Mouse (Mus musculus) midbrain, embryonic 12.5 days (tissue): Measurements from ENCODE around the gene Nudt5. TPM values are rescaled to one million over a fixed set of nuclear protein-coding genes. Genes with fewer than 3 reads are reported as not detected.
A peak's percentile ranks its signal among the peaks of the same experiment; 100 is the strongest.
"Not testable (repeated sequence)": the region's sequence is repeated elsewhere in the genome, so short reads cannot be mapped to it uniquely, and the experiment has no call there.

Experiments used
- ATAC-seq: fragments of 200-750 bp; cut with Nextera tagmentation; 2 replicates; pipeline ENCODE4 v1.8.0; 2017; ENCODE audit warnings: low read depth, moderate TSS enrichment, moderate library complexity; ENCODE audit not compliant: low FRiP score
- H3K27ac ChIP-seq: fragments of 300-500 bp; sonication (generic); replicated peaks from 2 replicates; pipeline ENCODE4 v1.5.1; 2016; ENCODE audit warnings: mild to moderate bottlenecking
- H3K27me3 ChIP-seq: fragments of 300-500 bp; sonication (generic); 2 replicates; pipeline ENCODE4 v1.6.1; 2016; ENCODE audit warnings: mild to moderate bottlenecking
- H3K36me3 ChIP-seq: fragments of 300-500 bp; sonication (generic); 2 replicates; pipeline ENCODE4 v1.6.1; 2016
- H3K4me1 ChIP-seq: fragments of 300-500 bp; sonication (generic); 2 replicates; pipeline ENCODE4 v1.6.1; 2016
- H3K4me2 ChIP-seq: fragments of 300-500 bp; sonication (generic); replicated peaks from 2 replicates; pipeline ENCODE4 v1.6.1; 2016; ENCODE audit warnings: mild to moderate bottlenecking, moderate library complexity
- H3K4me3 ChIP-seq: fragments of 300-500 bp; sonication (generic); 2 replicates; pipeline ENCODE4 v1.5.1; 2016; ENCODE audit warnings: mild to moderate bottlenecking
- H3K9ac ChIP-seq: fragments of 300-500 bp; sonication (generic); replicated peaks from 2 replicates; pipeline ENCODE4 v1.6.1; 2016; ENCODE audit warnings: mild to moderate bottlenecking, moderate library complexity
- H3K9me3 ChIP-seq: fragments of 300-500 bp; sonication (generic); 2 replicates; pipeline ENCODE4 v1.6.1; 2016; ENCODE audit warnings: mild to moderate bottlenecking
- WGBS: fragments of 180-500 bp; shearing (Covaris S2); methylation state at CpG from one replicate; pipeline ENCODE4 v1.1.7; 2016; 5-methylcytosine and 5-hydroxymethylcytosine counted together
- polyA plus RNA-seq: library from polyadenylated mRNA; unstranded; fragments of >200 nt; fragmentation: Nextera tagmentation; extraction: Ambion mirVana; gene quantifications from 2 replicates; pipeline ENCODE4 v1.2.1, GENCODE M21; 2016

Nudt5 gene
- 71.0 and 73.9 TPM in 2 replicates for polyA plus RNA-seq

DNA sequence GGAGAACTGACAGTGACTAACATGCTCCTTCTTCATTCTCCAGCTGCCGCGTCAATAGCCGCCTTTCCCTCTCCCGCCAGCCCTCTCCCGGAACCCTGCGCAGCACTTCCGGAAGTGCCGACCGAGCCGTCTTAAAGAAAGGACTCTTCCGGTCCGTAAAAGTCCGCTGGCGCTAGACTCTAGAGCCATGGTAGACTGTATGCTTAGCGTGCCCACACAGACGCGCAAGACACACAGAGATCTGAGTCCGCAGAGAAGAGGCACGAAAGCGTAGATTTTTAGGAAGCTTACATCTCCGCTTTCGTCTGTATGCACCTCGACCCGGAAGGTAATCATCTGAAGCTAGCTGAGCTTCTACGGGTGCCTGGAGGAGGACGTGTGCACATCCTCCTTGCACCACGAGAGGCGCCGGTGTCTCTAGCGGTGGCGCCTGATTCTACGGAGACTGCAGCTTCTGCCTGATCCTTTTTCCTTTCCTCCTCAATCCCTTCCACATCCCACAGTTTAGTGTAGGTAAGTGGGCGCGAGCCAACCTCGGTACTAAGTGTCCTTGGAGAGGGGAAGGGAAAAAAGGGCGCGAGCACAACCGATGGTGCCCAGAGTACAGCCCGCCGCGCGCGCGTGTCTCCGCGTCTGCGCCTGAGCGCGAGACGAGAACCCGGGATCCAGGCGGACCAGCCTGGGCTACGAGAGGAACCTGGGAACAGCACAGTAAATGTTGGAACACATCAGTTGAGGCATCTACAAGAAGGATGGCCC is at the start of gene Nudt5, which contains the start of gene Cdc123:
Gene Nudt5 (plus strand): TSS at position 147 of the 759 bp plus-strand sequence.
Gene Cdc123 (minus strand): TSS at position 292 of the 759 bp plus-strand sequence.
- H3K4me3 ChIP-seq = peak within 1 kb of the TSS; percentile 78
- H3K4me1 ChIP-seq = peaks cover 15% of the 10 kb centered on the region
- WGBS = under 1% methylated on average over 53 of the region's 53 CpGs
- H3K9ac ChIP-seq = peak within 1 kb of the TSS; percentile 77
- H3K4me2 ChIP-seq = peak within 1 kb of the TSS; percentile 77
- H3K27me3 ChIP-seq = no peaks in the 10 kb centered on the region
- peaks cover 27% of the 10 kb centered on the region for H3K36me3 ChIP-seq
- ATAC-seq = peak; percentile 94
- peak within 1 kb of the TSS; percentile 89 for H3K27ac ChIP-seq
- no peaks in the 10 kb centered on the region for H3K9me3 ChIP-seq

DNA sequence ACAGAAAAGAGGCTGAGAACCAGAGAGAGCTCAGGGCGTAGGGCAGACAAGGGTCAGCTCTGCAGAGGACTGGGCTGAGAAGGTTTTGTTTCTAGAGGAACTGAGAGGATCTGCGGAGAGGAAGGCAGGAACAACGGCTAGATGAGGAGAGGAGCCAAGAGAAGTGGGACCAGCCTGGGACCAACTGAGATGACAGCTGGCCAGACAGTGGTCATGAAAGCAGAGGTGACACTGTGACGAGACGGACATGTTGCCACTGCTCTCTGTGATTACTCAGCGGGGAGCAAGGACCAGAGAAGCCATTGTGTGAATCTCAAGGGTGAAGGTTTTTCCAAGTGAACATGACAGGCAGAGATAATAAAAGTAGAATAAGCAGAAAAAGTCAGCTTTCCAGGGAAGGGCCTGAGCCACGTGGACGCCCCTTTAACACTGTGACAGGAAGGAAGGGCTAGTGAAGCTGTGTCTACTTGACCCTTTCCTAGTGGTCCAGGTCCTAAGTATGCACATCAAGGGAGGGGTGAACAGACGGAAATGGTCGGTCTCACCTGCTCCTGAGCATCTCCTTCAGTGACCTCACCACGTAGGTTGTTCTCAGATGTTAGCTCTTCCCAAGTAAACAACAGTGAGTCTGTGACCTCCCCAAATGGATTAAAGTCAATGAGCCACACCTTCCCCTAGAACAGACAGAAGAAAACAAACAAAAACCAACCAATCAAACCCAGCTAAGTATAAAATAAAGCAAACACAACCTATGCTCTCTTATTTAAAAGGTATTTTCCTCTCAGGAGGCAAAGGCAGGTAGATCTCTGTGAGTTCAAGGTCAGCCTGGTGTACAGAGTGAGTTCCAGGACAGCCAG is 46.8 kb upstream of the Nudt5 start:
- H3K27ac ChIP-seq = no peak overlapping the region
- H3K4me3 ChIP-seq = no peak overlapping the region
- H3K9me3 ChIP-seq = no peaks in the 10 kb centered on the region
- 92% methylated on average over 11 of the region's 11 CpGs for WGBS
- no peaks in the 10 kb centered on the region for H3K27me3 ChIP-seq
- no peaks in the 10 kb centered on the region for H3K4me1 ChIP-seq
- H3K4me2 ChIP-seq = no peak overlapping the region
- no peak for ATAC-seq
- H3K9ac ChIP-seq = no peak overlapping the region
- H3K36me3 ChIP-seq = peaks cover 95% of the 10 kb centered on the region

DNA sequence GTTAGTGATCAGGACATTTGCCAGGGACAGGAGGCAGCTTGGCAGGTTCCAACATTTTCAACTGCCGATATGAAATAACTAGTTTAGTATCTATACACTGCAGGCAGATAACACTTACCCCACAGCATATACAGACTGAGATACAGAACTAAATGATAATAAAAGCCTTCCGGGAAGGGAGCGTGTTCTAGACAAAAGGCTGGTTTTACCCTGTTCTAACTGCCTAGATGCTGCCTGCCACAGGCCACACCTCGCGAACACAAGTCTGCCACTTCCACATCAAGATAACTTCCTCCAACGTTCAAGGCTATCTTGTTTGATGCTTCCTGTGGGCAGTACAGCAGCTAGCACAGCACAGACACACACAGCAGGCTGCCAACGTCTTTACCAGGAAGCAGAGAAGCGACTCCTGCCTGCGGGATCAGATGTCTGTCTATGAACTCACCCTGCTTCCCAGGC is 43.6 kb upstream of the Nudt5 start:
- H3K4me1 ChIP-seq = no peaks in the 10 kb centered on the region
- 89% methylated on average over 9 of the region's 9 CpGs for WGBS
- H3K27ac ChIP-seq = no peak overlapping the region
- H3K27me3 ChIP-seq = no peaks in the 10 kb centered on the region
- H3K36me3 ChIP-seq = peaks cover 87% of the 10 kb centered on the region
- no peak overlapping the region for H3K4me3 ChIP-seq
- no peak overlapping the region for H3K9ac ChIP-seq
- no peak overlapping the region for H3K4me2 ChIP-seq
- H3K9me3 ChIP-seq = no peaks in the 10 kb centered on the region
- no peak for ATAC-seq

DNA sequence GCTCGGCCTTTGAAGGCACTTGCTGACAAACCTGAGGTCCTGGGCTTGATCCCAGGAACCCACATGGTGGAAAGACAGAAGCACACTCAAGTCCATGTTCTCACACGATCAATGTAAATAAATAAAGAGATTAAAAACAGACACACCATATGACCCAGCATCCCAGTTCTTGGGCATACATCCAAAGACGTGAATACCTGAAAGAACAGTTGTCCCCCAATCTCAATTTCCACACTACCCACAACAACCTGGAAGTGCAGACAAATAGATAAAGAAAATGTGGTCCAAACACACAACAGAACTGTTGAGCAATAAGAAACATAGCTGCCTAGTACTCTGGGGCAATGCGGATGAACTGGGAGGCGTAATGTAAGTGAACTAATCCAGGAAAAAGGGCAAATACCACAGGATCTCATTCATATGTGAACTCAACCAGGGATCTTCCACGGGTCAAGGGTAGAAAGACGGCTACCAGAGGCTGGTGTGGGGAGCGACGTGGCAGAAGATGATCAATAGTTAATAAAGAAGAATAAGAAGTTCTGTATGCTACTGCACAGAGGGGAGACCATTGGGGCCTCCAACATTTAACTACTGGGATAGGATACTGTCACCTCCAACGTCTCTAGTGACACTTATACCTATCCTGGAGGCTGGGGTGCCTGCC is 42.8 kb upstream of the Nudt5 start:
- WGBS = 91% methylated on average over 10 of the region's 10 CpGs
- H3K9ac ChIP-seq = no peak overlapping the region
- H3K4me2 ChIP-seq = no peak overlapping the region
- no peaks in the 10 kb centered on the region for H3K4me1 ChIP-seq
- no peak overlapping the region for H3K4me3 ChIP-seq
- no peak overlapping the region for H3K27ac ChIP-seq
- H3K36me3 ChIP-seq = peaks cover 78% of the 10 kb centered on the region
- H3K27me3 ChIP-seq = no peaks in the 10 kb centered on the region
- no peaks in the 10 kb centered on the region for H3K9me3 ChIP-seq
- ATAC-seq = no peak

DNA sequence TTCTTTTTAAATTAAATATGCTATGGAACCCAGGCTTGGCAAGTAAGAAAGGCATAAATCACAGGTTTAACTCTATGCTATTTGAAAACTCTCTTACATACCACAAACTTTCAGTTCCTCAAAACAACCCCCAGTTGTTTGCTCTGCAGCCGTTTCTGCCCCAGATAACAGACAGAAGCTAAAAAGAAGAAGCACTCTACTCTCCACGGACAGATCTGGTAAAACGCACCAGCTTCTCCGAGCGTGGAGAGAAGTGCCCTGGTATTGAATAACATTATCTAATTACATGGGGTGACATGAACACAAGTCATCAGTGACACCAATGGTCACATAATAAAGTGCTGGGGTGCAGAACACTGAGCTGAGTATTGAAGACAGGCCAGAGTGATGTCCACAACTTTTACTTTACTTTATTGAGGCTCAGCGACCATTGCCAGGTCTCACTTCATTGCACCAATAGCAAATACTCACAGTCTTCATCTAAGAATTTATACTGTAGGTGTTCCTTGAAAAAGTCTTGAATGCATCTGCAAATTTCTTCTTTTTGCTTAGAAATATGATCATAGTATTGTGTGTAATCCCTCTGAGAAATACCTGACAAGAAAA is 40.3 kb upstream of the Nudt5 start:
- WGBS = 92% methylated on average over 6 of the region's 6 CpGs
- no peaks in the 10 kb centered on the region for H3K9me3 ChIP-seq
- H3K4me1 ChIP-seq = no peaks in the 10 kb centered on the region
- H3K4me2 ChIP-seq = no peak overlapping the region
- no peak for ATAC-seq
- H3K36me3 ChIP-seq = peaks cover 59% of the 10 kb centered on the region
- no peak overlapping the region for H3K27ac ChIP-seq
- no peak overlapping the region for H3K4me3 ChIP-seq
- H3K27me3 ChIP-seq = no peaks in the 10 kb centered on the region
- no peak overlapping the region for H3K9ac ChIP-seq

DNA sequence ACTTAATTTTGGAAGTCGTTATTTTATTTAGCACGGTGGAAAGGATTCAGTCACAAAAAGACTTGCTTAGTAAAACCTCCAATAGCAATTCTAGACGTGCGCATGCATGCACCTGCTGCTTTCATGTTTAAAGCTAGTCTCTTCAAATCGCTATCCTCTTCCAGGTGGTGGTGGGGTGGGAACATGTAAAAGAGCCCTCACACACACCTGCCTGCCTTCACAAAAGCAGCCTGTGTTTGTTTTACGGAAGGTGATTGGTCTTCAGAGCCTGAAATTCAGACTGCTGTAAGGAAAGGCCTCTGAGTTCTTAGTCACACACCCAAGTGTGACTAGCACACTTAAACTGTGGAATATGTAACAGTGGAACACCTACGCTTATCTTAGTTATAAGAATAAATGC is 39.6 kb upstream of the Nudt5 start:
- peaks cover 60% of the 10 kb centered on the region for H3K36me3 ChIP-seq
- ATAC-seq = no peak
- WGBS = 97% methylated on average over 7 of the region's 7 CpGs

DNA sequence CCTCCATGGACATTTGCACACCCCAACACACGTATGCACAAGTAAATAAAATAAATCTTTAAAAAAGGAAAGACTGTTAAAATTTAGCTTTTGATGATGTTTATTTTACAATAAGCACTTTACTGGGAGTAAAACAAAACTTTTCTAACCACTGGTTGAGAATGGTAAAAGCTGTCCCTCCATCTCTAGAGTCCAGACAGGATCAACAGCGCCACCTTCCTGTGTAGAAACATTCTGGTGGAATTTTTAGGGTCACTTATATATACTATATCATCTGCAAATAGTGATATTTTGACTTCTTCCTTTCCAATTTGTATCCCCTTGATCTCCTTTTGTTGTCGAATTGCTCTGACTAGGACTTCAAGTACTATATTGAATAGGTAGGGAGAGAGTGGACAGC is 38.6 kb upstream of the Nudt5 start:
- peaks cover 58% of the 10 kb centered on the region for H3K36me3 ChIP-seq
- not testable (repeated sequence) for H3K4me1 ChIP-seq, ATAC-seq, H3K9me3 ChIP-seq, H3K4me3 ChIP-seq, H3K27ac ChIP-seq, H3K27me3 ChIP-seq, H3K4me2 ChIP-seq, H3K9ac ChIP-seq
- WGBS = 80% methylated on average over 3 of the region's 3 CpGs

More for the DNA sequence above, 39.6 kb upstream of the Nudt5 start:
- H3K9me3 ChIP-seq = no peaks in the 10 kb centered on the region
- no peaks in the 10 kb centered on the region for H3K27me3 ChIP-seq
- no peak overlapping the region for H3K9ac ChIP-seq
- no peaks in the 10 kb centered on the region for H3K4me1 ChIP-seq
- no peak overlapping the region for H3K27ac ChIP-seq
- H3K4me3 ChIP-seq = no peak overlapping the region
- no peak overlapping the region for H3K4me2 ChIP-seq

DNA sequence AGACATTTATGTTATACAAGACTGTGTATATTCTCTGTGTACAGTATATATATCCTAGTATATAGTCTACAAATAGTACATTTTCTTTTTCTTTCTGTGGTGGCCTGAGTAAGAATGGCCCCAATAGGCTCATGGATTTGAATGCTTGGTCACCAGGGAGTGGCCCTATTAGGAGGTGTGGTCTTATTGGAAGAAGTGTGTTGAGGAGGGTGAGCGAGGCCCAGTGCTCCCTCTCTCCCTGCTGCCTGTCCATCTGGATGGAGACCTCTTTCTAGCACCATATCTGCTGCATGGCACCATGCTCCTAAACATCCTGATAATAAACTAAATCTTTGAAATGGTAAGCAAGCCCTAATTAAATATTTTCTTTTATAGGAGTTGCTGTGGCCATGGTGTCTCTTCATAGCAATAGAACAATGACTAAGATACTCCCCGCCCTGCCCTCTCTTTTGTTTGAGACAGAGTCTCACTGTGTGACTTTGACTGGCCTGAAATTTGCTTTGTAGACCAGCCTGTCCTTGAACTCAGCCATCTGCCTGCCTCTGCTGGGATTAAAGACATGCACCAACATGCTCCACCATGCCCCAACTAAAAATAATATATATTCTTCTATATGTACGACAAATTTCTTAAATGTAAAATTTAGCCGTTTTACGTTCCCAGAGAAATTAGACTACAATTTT is 34.6 kb upstream of the Nudt5 start:
- Histone ChIP-seq H3K4me1 (no peaks in the 10 kb centered on the region), H3K9ac (no peak overlapping the region), H3K36me3 (peaks cover 41% of the 10 kb centered on the region), H3K27ac (no peak overlapping the region), H3K4me3 (no peak overlapping the region), H3K27me3 (no peaks in the 10 kb centered on the region), H3K4me2 (no peak overlapping the region), H3K9me3 (no peaks in the 10 kb centered on the region)
- no peak for ATAC-seq
- 91% methylated on average over 5 of the region's 5 CpGs for WGBS

DNA sequence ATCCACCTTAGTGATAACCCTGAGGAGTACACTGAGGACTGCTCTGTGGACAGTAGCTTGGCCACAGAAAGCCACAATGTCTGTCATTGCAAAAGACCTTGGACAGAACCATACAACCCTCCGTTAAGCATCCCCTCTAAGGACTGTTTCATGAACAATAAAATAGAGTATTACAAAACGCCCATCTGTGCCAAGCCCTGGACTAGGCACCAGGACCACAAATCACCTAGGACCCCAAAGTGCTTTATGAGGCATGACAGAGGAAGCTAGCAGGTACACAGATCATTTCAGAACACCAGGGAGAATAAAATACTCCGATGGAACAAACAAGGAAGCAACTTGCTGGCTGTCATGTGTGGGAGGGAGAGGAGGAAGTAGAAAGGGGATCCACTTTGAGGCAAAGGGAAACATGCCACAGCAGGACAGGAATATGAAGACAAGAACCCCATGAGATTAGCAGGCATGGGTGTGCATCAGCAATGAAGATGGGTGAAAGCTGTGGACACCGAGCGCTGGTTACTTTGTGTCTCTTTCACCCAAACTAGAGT is 33.5 kb upstream of the Nudt5 start:
- H3K4me3 ChIP-seq = no peak overlapping the region
- 97% methylated on average over 5 of the region's 5 CpGs for WGBS
- H3K9me3 ChIP-seq = no peaks in the 10 kb centered on the region
- no peak overlapping the region for H3K4me2 ChIP-seq
- ATAC-seq = no peak
- H3K27ac ChIP-seq = no peak overlapping the region
- H3K9ac ChIP-seq = no peak overlapping the region
- H3K4me1 ChIP-seq = no peaks in the 10 kb centered on the region
- peaks cover 45% of the 10 kb centered on the region for H3K36me3 ChIP-seq
- H3K27me3 ChIP-seq = no peaks in the 10 kb centered on the region

DNA sequence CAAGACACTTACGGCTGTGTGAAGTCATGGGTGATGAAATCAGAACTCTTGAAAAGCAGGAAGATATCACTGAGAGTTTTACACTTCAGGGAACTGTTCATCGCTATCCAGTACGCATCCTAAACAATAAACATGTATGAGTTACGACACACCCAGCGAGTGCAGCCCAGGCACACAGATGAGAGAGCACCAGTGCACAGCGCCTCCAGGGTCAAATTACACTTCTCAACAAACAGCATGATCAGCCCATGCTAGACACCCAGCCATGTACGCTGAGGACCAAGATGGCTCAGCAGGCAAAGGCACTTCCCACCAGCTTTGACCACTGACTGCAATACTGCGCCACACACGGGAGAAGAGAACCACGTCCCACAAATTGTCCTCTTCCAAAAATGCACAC is 23.6 kb upstream of the Nudt5 start:
- no peak for ATAC-seq
- peaks cover 73% of the 10 kb centered on the region for H3K36me3 ChIP-seq

DNA sequence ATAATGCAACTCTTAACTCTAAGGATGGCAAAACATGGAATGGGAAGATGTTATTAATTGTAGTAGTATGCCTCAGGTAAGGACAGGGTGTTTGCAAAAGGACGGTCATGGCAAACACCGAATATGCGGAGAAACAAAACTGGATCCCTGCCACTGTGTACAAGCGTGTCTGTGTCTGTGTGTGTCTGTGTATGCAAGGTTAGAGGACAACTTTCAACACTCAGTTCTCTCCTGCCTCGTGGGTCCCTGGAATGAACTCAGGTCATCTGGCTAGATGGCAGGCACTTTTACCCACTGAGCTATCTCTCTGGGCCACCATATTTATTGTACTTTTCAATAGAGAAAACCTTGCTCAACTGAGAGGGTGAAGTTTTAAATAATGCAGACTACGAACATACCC is 22.4 kb upstream of the Nudt5 start:
- Histone ChIP-seq H3K9me3 (no peaks in the 10 kb centered on the region), H3K4me2 (no peak overlapping the region), H3K9ac (no peak overlapping the region), H3K4me3 (no peak overlapping the region), H3K36me3 (peaks cover 71% of the 10 kb centered on the region), H3K27ac (no peak overlapping the region), H3K27me3 (no peaks in the 10 kb centered on the region), H3K4me1 (no peaks in the 10 kb centered on the region)
- 96% methylated on average over 6 of the region's 6 CpGs for WGBS
- ATAC-seq = no peak

More for the DNA sequence above, 23.6 kb upstream of the Nudt5 start:
- no peak overlapping the region for H3K9ac ChIP-seq
- no peaks in the 10 kb centered on the region for H3K4me1 ChIP-seq
- no peak overlapping the region for H3K4me2 ChIP-seq
- no peaks in the 10 kb centered on the region for H3K27me3 ChIP-seq
- no peak overlapping the region for H3K27ac ChIP-seq
- 94% methylated on average over 10 of the region's 10 CpGs for WGBS
- H3K9me3 ChIP-seq = no peaks in the 10 kb centered on the region
- no peak overlapping the region for H3K4me3 ChIP-seq
